Mouse (Mus musculus) testis, adult 2 months (tissue): ENCODE data around the gene Msmp.

Experiments used
- CTCF ChIP-seq: fragments of 200-500 bp; IDR thresholded peaks from 2 replicates; pipeline ENCODE4 v1.5.1; 2012; ENCODE audit warnings: low read depth, mild to moderate bottlenecking, inconsistent platforms, low read length, moderate library complexity; ENCODE audit not compliant: control insufficient read depth, insufficient read depth, insufficient replicate concordance
- POLR2A ChIP-seq: fragments of 200-500 bp; IDR thresholded peaks from 2 replicates; pipeline ENCODE4 v1.6.1; 2012; ENCODE audit warnings: low read depth, mild to moderate bottlenecking, inconsistent platforms, low read length, moderate library complexity; ENCODE audit not compliant: control insufficient read depth

DNA sequence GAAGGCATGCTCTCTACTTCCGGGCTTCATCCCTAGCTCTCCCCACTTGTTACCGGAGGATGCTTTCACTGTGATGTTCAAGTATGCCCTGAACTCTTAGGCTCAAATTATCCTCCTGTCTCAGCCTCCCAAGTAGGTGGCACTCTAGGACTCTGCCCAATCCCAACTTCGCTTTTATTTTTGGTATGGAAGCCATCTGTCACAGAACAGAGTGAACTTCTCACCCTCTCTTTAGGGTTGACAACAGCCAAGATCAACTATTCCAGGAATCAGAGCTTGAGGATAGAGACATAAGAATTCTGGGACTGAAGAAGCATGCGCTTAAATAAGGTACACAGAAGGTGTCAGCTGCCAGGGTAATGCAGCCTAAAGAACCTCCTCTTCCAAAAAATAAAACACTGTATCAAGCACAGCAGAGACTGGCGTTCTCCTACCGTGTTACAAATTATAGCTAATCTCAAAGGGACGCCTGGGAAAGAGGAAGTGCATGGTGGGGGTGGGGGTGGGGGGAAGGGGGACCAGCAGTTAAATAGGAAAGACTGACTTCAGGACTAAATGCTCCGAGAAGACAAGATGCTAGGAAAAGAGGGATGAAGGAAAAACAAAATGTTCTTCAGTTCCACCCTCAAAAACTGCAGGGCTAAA is 6.9 kb downstream of the Msmp start:
- TF ChIP-seq POLR2A, result no peak
- TF ChIP-seq CTCF, result no peak
